Mouse (Mus musculus) CH12.LX (cell line): ENCODE results near the gene Gbp8.

Experiments used
- CHD2 ChIP-seq: IDR thresholded peaks from 2 replicates; pipeline ENCODE4 v1.6.1; 2011; ENCODE audit warnings: low read length, improper control_type of control experiment
- CTCF ChIP-seq, 2 experiments: IDR thresholded peaks in 1 of 2; conservative IDR thresholded peaks in 1 of 2; 2 replicates each; pipeline ENCODE4 v1.5.1; 2011 to 2012; ENCODE audit warnings: low read depth in 2 of 2, low read length in 2 of 2, improper control_type of control experiment in 1 of 2, inconsistent platforms in 1 of 2, mild to moderate bottlenecking in 1 of 2, moderate library complexity in 1 of 2
- EP300 ChIP-seq: IDR thresholded peaks from 2 replicates; pipeline ENCODE4 v1.6.1; 2011; ENCODE audit warnings: low read length, improper control_type of control experiment
- KAT2A ChIP-seq: IDR thresholded peaks from 2 replicates; pipeline ENCODE4 v1.6.1; 2012; ENCODE audit warnings: low read length, improper control_type of control experiment, inconsistent platforms; ENCODE audit not compliant: insufficient replicate concordance
- MAFK ChIP-seq: IDR thresholded peaks from 2 replicates; pipeline ENCODE4 v1.6.1; 2011; ENCODE audit warnings: low read length, improper control_type of control experiment; ENCODE audit not compliant: insufficient replicate concordance
- MAZ ChIP-seq: IDR thresholded peaks from 2 replicates; pipeline ENCODE4 v1.6.1; 2012; ENCODE audit warnings: low read depth, mild to moderate bottlenecking, inconsistent platforms, low read length, improper control_type of control experiment, moderate library complexity
- NELFE ChIP-seq: IDR thresholded peaks from 2 replicates; pipeline ENCODE4 v1.6.1; 2011; ENCODE audit warnings: low read depth, low read length, improper control_type of control experiment
- NRF1 ChIP-seq: IDR thresholded peaks from 2 replicates; pipeline ENCODE4 v1.6.1; 2014; ENCODE audit warnings: low read depth, mild to moderate bottlenecking, inconsistent platforms, low read length, improper control_type of control experiment, moderate library complexity
- POLR2A ChIP-seq: IDR thresholded peaks from 2 replicates; pipeline ENCODE4 v1.6.1; 2011; ENCODE audit warnings: low read depth, mild to moderate bottlenecking, improper control_type of control experiment, low read length
- RCOR1 ChIP-seq: conservative IDR thresholded peaks from 2 replicates; pipeline ENCODE4 v1.6.1; 2012; ENCODE audit warnings: low read depth, mild to moderate bottlenecking, inconsistent platforms, low read length, improper control_type of control experiment
- USF1 ChIP-seq: IDR thresholded peaks from 2 replicates; pipeline ENCODE4 v1.6.1; 2014; ENCODE audit warnings: low read depth, mild to moderate bottlenecking, inconsistent platforms, low read length, improper control_type of control experiment
- ZNF384 ChIP-seq: IDR thresholded peaks from 2 replicates; pipeline ENCODE4 v1.6.1; 2012; ENCODE audit warnings: low read depth, low read length, improper control_type of control experiment, inconsistent platforms

DNA sequence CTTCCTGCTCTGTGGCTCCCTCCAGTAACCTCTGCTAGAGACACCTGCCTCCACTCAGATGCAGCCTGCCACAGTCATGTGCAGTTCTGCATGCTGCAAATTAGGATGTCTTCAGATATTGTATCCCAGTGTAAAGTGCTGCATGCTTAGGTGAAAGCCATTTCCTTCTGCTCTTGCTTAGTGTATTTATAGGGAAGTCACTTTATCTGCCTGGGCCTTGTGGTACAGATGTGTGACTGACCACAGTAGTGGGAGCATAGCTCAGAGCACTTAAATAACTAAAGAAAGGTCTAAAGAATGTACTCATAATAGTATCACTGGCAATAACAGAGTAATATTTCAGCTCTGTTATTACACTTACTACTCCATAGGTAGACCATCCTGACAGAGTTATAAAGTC is 57.4 kb downstream of the Gbp8 start:
- TF ChIP-seq CHD2 (no peak), POLR2A (no peak), CTCF (conservative IDR thresholded peaks at IDR 0.05 in 1 of 2, IDR thresholded peaks at IDR 0.05 in 1 of 2; ENCODE audit: low read depth in 2 of 2, low read length in 2 of 2) (no peak), EP300 (no peak), MAFK (no peak), ZNF384 (no peak), NRF1 (no peak), NELFE (no peak), KAT2A (no peak), RCOR1 (no peak), USF1 (no peak), MAZ (no peak)
